Mouse (Mus musculus) kidney, embryonic 14.5 days (tissue): ENCODE results near the gene Abcc12. TPM values are rescaled to one million over a fixed set of nuclear protein-coding genes. Genes with fewer than 3 reads are reported as not detected.

Experiments
- ATAC-seq: fragments of 200-750 bp; cut with Nextera tagmentation; 2 replicates; pipeline ENCODE4 v1.8.0; 2017; ENCODE audit warnings: moderate number of reproducible peaks, mild to moderate bottlenecking, moderate TSS enrichment, moderate library complexity; ENCODE audit not compliant: low FRiP score, low TSS enrichment
- H3K27ac ChIP-seq: fragments of 300-500 bp; sonication (generic); 2 replicates; pipeline ENCODE4 v1.5.1; 2014; ENCODE audit warnings: low read depth, mild to moderate bottlenecking, low read length, moderate library complexity, mixed read lengths
- H3K27me3 ChIP-seq: fragments of 300-500 bp; sonication (generic); 2 replicates; pipeline ENCODE4 v1.6.1; 2014; ENCODE audit warnings: mild to moderate bottlenecking, low read length; ENCODE audit not compliant: control insufficient read depth, insufficient read depth
- H3K36me3 ChIP-seq: fragments of 300-500 bp; sonication (generic); 2 replicates; pipeline ENCODE4 v1.6.1; 2014; ENCODE audit warnings: low read length, mixed read lengths; ENCODE audit not compliant: control insufficient read depth, insufficient read depth
- H3K4me1 ChIP-seq: fragments of 300-500 bp; sonication (generic); 2 replicates; pipeline ENCODE4 v1.6.1; 2014; ENCODE audit warnings: low read length, mixed read lengths; ENCODE audit not compliant: control insufficient read depth, insufficient read depth
- H3K4me2 ChIP-seq: fragments of 300-500 bp; sonication (generic); replicated peaks from 2 replicates; pipeline ENCODE4 v1.6.1; 2014; ENCODE audit warnings: low read depth, mild to moderate bottlenecking, low read length
- H3K4me3 ChIP-seq: fragments of 300-500 bp; sonication (generic); 2 replicates; pipeline ENCODE4 v1.5.1; 2014; ENCODE audit warnings: mild to moderate bottlenecking, low read length
- H3K9ac ChIP-seq: fragments of 300-500 bp; sonication (generic); 2 replicates; pipeline ENCODE4 v1.6.1; 2014; ENCODE audit warnings: low read depth, mild to moderate bottlenecking, low read length, moderate library complexity
- H3K9me3 ChIP-seq: fragments of 300-500 bp; sonication (generic); 2 replicates; pipeline ENCODE4 v1.6.1; 2016; ENCODE audit warnings: low read length; ENCODE audit not compliant: control insufficient read depth
- WGBS: fragments of 180-500 bp; shearing (Covaris S2); extraction: QIAGEN DNeasy Blood & Tissue Kit; methylation state at CpG from one replicate; pipeline ENCODE4 v1.1.7; 2014; 5-methylcytosine and 5-hydroxymethylcytosine counted together
- polyA plus RNA-seq: library from polyadenylated mRNA; unstranded; fragments of >200 nt; fragmentation: Nextera tagmentation; extraction: Ambion mirVana; gene quantifications from 2 replicates; pipeline ENCODE4 v1.2.1, GENCODE M21; 2014

Gene Abcc12
- polyA plus RNA-seq, 1 experiment from 2014 or later, result 0.08 TPM

DNA sequence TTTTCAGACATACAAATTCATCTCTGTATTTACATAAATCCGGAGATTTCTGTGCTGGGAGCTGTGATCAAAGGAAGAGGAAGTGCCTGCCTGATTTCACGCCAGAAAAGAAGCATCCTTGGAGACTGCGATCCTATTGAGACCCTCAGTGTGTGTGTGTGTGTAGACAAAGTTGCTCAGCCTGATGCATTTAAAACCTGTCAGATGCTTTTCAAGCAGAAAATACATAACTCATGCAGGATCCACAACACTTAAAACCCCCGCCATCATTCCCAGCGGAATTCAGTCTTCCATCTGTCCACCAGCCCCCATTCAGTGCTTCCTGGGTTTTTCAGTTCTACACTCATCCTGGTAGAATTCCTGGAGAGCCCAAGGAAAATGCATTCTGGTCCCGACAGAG is 107.4 kb downstream of the Abcc12 start:
- ATAC-seq, result no peak
- H3K27me3 ChIP-seq, result no peaks in the 10 kb centered on the region
- no peaks in the 10 kb centered on the region for H3K36me3 ChIP-seq
- H3K27ac ChIP-seq, result no peak overlapping the region
- WGBS, result 66% methylated on average over 6 of the region's 6 CpGs
- no peak overlapping the region for H3K4me2 ChIP-seq
- no peak overlapping the region for H3K9ac ChIP-seq
- H3K4me1 ChIP-seq, result no peaks in the 10 kb centered on the region
- no peak overlapping the region for H3K4me3 ChIP-seq
- H3K9me3 ChIP-seq, result no peaks in the 10 kb centered on the region

DNA sequence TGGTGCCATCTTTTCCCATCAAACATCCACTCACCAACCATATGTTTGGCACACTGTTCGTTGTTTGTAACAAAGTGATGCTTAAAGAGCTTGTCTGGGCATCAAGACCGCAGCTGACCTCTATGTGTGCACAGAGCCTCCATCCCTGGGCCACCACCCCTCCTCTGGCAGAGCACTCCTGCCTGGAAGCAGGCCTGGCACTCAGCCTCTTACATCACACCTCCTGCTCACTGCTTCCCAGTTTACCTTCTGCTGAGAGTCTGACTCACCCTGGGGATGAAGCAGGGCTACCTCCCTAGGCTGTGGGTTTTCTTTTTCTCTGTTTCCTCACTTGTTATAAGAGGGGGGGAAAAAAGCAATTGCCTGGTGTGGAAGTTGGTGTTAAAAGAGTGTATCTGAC is 109.8 kb downstream of the Abcc12 start:
- Histone ChIP-seq H3K9me3 (no peaks in the 10 kb centered on the region), H3K4me1 (no peaks in the 10 kb centered on the region), H3K4me2 (no peak overlapping the region), H3K4me3 (no peak overlapping the region), H3K27me3 (no peaks in the 10 kb centered on the region), H3K27ac (no peak overlapping the region), H3K36me3 (no peaks in the 10 kb centered on the region), H3K9ac (no peak overlapping the region)
- ATAC-seq, result no peak
- 83% methylated on average over 2 of the region's 2 CpGs for WGBS

DNA sequence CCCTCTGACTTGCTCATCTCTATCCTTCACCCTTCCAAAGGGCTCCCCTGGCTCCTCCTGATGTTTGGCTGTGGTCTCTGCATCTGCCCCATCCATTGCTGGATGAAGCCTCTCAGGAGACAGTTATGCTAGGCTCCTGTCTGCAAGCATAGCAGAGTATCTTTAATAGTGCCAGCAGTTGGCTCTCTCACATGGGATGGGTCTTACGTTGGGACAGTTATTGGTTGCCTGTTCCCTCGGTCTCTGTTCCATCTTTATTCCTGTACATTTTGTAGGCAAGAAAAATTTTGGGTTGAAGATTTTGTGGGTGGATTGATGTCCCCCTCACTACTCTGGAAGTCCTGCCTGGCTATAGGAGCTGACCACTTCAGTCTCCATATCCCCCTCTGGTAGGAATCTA is 117.3 kb downstream of the Abcc12 start:
- 89% methylated on average over 2 of the region's 2 CpGs for WGBS
- H3K9ac ChIP-seq, result no peak overlapping the region
- H3K4me3 ChIP-seq, result no peak overlapping the region
- no peak overlapping the region for H3K4me2 ChIP-seq
- H3K27ac ChIP-seq, result no peak overlapping the region
- H3K9me3 ChIP-seq, result no peaks in the 10 kb centered on the region
- H3K27me3 ChIP-seq, result no peaks in the 10 kb centered on the region
- no peaks in the 10 kb centered on the region for H3K4me1 ChIP-seq
- no peak for ATAC-seq
- no peaks in the 10 kb centered on the region for H3K36me3 ChIP-seq

DNA sequence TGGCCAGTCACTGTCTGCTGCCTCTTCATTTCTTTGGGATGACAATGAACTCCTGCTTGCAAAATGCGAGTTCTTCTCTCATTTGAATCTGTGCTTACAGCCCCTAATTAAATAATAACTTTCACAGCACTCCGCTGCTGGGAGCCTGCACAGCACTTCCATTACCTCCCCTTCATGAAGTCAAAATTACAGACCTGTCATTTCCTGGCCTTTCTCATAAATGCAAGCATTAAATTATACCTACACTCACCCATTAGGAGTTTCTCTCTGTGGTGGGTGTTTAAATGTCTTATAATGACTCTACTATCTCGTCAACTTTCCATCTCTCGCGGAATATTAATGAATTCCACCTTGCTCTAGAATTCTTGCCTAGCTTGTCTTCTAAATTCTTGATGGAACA is 120.1 kb downstream of the Abcc12 start:
- no peak overlapping the region for H3K9ac ChIP-seq
- H3K36me3 ChIP-seq, result no peaks in the 10 kb centered on the region
- H3K27ac ChIP-seq, result no peak overlapping the region
- H3K27me3 ChIP-seq, result no peaks in the 10 kb centered on the region
- 86% methylated on average over 5 of the region's 5 CpGs for WGBS
- H3K9me3 ChIP-seq, result no peaks in the 10 kb centered on the region
- no peaks in the 10 kb centered on the region for H3K4me1 ChIP-seq
- no peak overlapping the region for H3K4me3 ChIP-seq
- no peak for ATAC-seq
- no peak overlapping the region for H3K4me2 ChIP-seq

DNA sequence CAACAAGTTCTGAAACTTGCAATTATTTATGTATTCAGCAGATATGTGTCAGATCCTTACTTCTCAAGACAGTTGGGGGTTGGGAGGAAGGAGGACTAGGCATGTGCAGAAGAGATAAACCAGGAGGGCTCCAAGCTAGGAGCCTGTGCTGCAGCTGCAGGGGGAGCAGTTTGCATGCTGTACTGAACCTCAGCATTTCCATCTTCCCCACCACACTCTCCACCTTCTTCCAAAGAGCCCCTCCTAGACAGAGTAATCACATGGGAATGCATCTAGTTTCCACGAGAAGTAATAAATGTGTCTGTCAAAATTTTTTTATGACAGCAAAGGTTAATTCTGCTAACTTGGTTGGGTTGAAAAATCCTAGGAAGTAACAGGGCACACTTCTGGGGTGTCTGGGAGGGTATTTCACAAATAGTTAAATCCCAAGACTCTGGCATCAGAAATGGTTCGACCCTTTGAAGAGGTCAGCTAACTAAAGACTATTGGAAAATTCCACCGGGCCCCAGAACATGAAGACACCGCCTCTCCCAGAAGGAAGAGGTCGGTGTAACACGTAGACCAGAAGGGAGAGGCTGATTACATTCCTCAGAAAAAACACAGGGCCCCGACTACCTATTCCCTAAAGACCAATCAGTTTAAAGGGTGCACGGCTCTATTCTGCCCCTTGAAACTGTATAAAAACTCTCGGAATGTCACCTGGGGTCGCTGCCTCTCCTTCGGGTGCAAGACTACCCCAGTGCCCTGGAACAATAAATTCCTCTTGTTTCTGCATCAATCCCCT is 126.6 kb downstream of the Abcc12 start:
- no peaks in the 10 kb centered on the region for H3K27me3 ChIP-seq
- no peak overlapping the region for H3K4me3 ChIP-seq
- no peaks in the 10 kb centered on the region for H3K36me3 ChIP-seq
- ATAC-seq, result no peak
- no peaks in the 10 kb centered on the region for H3K4me1 ChIP-seq
- 44% methylated on average over 11 of the region's 11 CpGs for WGBS
- H3K9me3 ChIP-seq, result no peaks in the 10 kb centered on the region
- no peak overlapping the region for H3K9ac ChIP-seq
- no peak overlapping the region for H3K4me2 ChIP-seq
- no peak overlapping the region for H3K27ac ChIP-seq

DNA sequence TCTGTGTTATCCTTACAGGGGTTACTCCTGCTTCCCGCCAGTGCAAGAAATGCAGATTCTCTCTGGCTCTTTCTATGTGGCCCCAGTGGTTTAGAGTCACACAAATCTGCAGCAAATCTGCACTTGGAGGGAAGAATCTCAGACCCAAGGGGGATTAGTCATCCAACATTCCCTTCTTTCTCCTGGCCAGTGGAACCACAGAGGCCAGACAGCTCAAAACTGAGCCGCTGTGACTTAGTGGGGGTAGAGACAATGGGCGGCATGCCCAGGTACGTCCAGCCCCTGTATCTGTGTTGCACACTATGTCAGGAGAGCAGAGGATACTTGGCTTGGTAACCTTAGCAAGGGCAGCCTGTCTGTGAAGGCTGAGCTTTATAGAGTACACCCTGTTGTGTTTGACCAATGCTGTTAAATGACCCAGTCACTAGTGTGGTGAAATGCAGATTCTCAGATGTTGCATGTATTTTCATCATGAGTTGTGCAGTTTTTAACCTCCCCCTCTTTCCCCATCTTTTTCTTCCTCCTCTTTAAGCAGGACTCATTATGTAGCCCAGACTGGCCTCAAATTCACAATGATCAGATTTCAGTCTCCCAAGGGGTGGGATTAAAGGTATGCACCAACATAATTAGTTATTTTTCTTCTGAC is 130.5 kb downstream of the Abcc12 start:
- ATAC-seq, result no peak
- Histone ChIP-seq H3K4me2 (no peak overlapping the region), H3K9ac (no peak overlapping the region), H3K27me3 (no peaks in the 10 kb centered on the region), H3K36me3 (no peaks in the 10 kb centered on the region), H3K4me3 (no peak overlapping the region), H3K27ac (no peak overlapping the region), H3K9me3 (no peaks in the 10 kb centered on the region), H3K4me1 (no peaks in the 10 kb centered on the region)
- 89% methylated on average over 4 of the region's 4 CpGs for WGBS

DNA sequence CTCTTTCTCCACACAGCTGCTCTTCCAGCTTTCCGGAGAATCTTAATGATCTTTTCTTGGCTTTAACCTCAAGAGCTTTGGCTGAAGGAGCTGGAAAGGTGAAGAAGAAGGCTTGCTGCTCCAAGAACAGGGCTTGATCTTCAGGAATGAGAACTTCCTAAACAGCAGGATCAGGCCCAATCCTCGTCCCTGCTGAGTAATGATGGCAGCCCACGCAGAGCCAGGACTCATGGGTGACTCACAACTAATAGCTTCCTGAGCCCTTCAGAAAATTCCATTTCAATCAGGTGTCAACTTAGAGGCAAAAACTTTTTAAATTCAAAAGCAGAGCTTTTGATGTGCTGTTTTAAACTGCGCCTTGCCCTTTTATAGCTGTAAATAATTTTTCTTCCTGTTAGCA is 135.0 kb downstream of the Abcc12 start:
- 70% methylated on average over 4 of the region's 4 CpGs for WGBS
- Histone ChIP-seq H3K9me3 (no peaks in the 10 kb centered on the region), H3K9ac (no peak overlapping the region), H3K36me3 (no peaks in the 10 kb centered on the region), H3K27me3 (no peaks in the 10 kb centered on the region), H3K27ac (no peak overlapping the region), H3K4me3 (no peak overlapping the region), H3K4me2 (no peak overlapping the region), H3K4me1 (no peaks in the 10 kb centered on the region)
- no peak for ATAC-seq

DNA sequence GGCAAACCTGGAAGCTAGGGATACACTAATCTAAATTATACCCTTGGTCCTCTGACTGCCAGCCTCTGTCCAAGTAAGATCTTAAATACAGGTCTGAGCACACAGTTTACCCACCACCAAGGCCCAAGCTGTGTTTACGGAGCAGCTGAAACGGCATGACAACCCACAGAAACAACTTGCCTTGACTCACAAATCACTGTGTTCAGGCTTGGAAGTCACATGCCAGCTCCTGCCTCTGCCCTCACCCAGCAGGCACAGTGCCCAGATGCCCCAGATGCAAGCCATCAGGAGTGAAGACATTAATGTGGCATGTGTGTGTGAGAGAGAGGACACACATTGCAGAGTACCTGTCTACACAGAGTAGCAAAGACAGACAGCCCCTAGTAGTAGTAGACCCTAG is 136.7 kb downstream of the Abcc12 start:
- H3K9ac ChIP-seq, result no peak overlapping the region
- no peak overlapping the region for H3K4me2 ChIP-seq
- H3K9me3 ChIP-seq, result no peaks in the 10 kb centered on the region
- no peaks in the 10 kb centered on the region for H3K4me1 ChIP-seq
- H3K27ac ChIP-seq, result no peak overlapping the region
- 72% methylated on average over 2 of the region's 2 CpGs for WGBS
- no peak overlapping the region for H3K4me3 ChIP-seq
- H3K27me3 ChIP-seq, result no peaks in the 10 kb centered on the region
- no peak for ATAC-seq
- H3K36me3 ChIP-seq, result no peaks in the 10 kb centered on the region

DNA sequence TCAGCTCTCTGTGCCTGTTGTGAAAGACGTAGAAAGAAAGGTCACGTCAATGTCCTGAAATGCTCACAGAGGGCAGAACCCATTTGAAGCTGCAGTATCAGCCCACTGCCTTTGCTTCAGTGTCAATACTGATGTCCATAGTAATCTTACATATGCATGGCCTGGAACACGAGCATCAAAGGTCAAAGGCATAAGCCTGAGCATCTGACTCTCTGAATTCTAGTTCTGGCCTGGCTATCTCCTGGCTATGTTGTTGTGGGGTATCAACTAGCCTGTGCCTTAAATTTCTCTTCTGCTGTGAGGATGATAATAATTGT is 141.5 kb downstream of the Abcc12 start:
- 88% methylated on average over 3 of the region's 3 CpGs for WGBS
- Histone ChIP-seq H3K4me1 (no peaks in the 10 kb centered on the region), H3K9me3 (no peaks in the 10 kb centered on the region), H3K27me3 (no peaks in the 10 kb centered on the region), H3K4me3 (no peak overlapping the region), H3K9ac (no peak overlapping the region), H3K36me3 (no peaks in the 10 kb centered on the region), H3K27ac (no peak overlapping the region), H3K4me2 (no peak overlapping the region)
- no peak for ATAC-seq
